Mouse (Mus musculus) kidney, embryonic 15.5 days (tissue): ENCODE measurements around the gene Spata1. TPM values are rescaled to one million over a fixed set of nuclear protein-coding genes. Genes with fewer than 3 reads are reported as not detected.

Experiments
- ATAC-seq: fragments of 200-750 bp; cut with Nextera tagmentation; replicated peaks from 2 replicates; pipeline ENCODE4 v1.8.0; 2017; ENCODE audit warnings: moderate TSS enrichment; ENCODE audit not compliant: low FRiP score
- H3K27ac ChIP-seq: fragments of 300-500 bp; sonication (generic); 2 replicates; pipeline ENCODE4 v1.5.1; 2015; ENCODE audit warnings: mild to moderate bottlenecking, inconsistent platforms
- H3K27me3 ChIP-seq: fragments of 300-500 bp; sonication (generic); 2 replicates; pipeline ENCODE4 v1.6.1; 2015; ENCODE audit warnings: inconsistent platforms
- H3K36me3 ChIP-seq: fragments of 300-500 bp; sonication (generic); 2 replicates; pipeline ENCODE4 v1.6.1; 2015; ENCODE audit warnings: inconsistent platforms
- H3K4me1 ChIP-seq: fragments of 300-500 bp; sonication (generic); 2 replicates; pipeline ENCODE4 v1.6.1; 2015; ENCODE audit warnings: inconsistent platforms
- H3K4me2 ChIP-seq: fragments of 300-500 bp; sonication (generic); 2 replicates; pipeline ENCODE4 v1.6.1; 2015; ENCODE audit warnings: moderate library complexity, mild to moderate bottlenecking, inconsistent platforms
- H3K4me3 ChIP-seq: fragments of 300-500 bp; sonication (generic); replicated peaks from 2 replicates; pipeline ENCODE4 v1.5.1; 2015; ENCODE audit warnings: mild to moderate bottlenecking, inconsistent platforms
- H3K9ac ChIP-seq: fragments of 300-500 bp; sonication (generic); 2 replicates; pipeline ENCODE4 v1.6.1; 2015; ENCODE audit warnings: mild to moderate bottlenecking, inconsistent platforms
- H3K9me3 ChIP-seq: fragments of 300-500 bp; sonication (generic); replicated peaks from 2 replicates; pipeline ENCODE4 v1.6.1; 2016; ENCODE audit warnings: inconsistent platforms
- whole genome bisulfite sequencing: fragments of 180-500 bp; shearing (Covaris S2); methylation state at CpG from one replicate; pipeline ENCODE4 v1.1.7; 2015; ENCODE audit warnings: mixed read lengths; 5-methylcytosine and 5-hydroxymethylcytosine counted together
- polyA plus RNA-seq: library from polyadenylated mRNA; unstranded; fragments of >200 nt; fragmentation: Nextera tagmentation; extraction: Ambion mirVana; gene quantifications from 2 replicates; pipeline ENCODE4 v1.2.1, GENCODE M21; 2015

Gene Spata1
- 5.9 and 6.5 TPM in 2 replicates for polyA plus RNA-seq

GRCm38 (mm10) chr3:146499431-146500002, at the start of gene Spata1, which contains the start of gene Gng5:
Gene Spata1, minus strand, starts transcription at chr3:146499753.
Gene Gng5, plus strand, starts transcription at chr3:146499807.
- peaks cover 16% of the 10 kb centered on the region for H3K36me3 ChIP-seq
- peak within 1 kb of the TSS; percentile 74 for H3K4me2 ChIP-seq
- no peaks in the 10 kb centered on the region for H3K27me3 ChIP-seq
- H3K9ac ChIP-seq = peak within 1 kb of the TSS; percentile 84
- peaks cover 27% of the 10 kb centered on the region for H3K4me1 ChIP-seq
- H3K27ac ChIP-seq = peak within 1 kb of the TSS; percentile 96
- no peaks in the 10 kb centered on the region for H3K9me3 ChIP-seq
- WGBS = under 1% methylated on average over 54 of the region's 88 CpGs
- peak within 1 kb of the TSS; percentile 88 for H3K4me3 ChIP-seq
- peak; percentile 96 for ATAC-seq

GRCm38 (mm10) chr3:146543632-146544031, 44.1 kb upstream of the Spata1 start:
- H3K4me2 ChIP-seq = no peak overlapping the region

GRCm38 (mm10) chr3:146540521-146541273, 41.1 kb upstream of the Spata1 start:
- H3K9ac ChIP-seq = no peak overlapping the region
- H3K9me3 ChIP-seq = no peaks in the 10 kb centered on the region; the same call in 1 of the 2 replicates
- H3K4me3 ChIP-seq = no peak overlapping the region
- H3K4me1 ChIP-seq = no peaks in the 10 kb centered on the region
- no peaks in the 10 kb centered on the region for H3K36me3 ChIP-seq
- 56% methylated on average over 4 of the region's 4 CpGs for WGBS
- no peak overlapping the region for H3K4me2 ChIP-seq
- no peaks in the 10 kb centered on the region for H3K27me3 ChIP-seq
- H3K27ac ChIP-seq = no peak overlapping the region
- ATAC-seq = no peak

More at GRCm38 (mm10) chr3:146543632-146544031, 44.1 kb upstream of the Spata1 start:
- H3K4me1 ChIP-seq = no peaks in the 10 kb centered on the region
- no peaks in the 10 kb centered on the region for H3K27me3 ChIP-seq
- 15% methylated on average over 1 of the region's 1 CpGs for WGBS
- no peaks in the 10 kb centered on the region; the same call in 1 of the 2 replicates for H3K9me3 ChIP-seq
- H3K9ac ChIP-seq = no peak overlapping the region
- H3K4me3 ChIP-seq = no peak overlapping the region
- no peak for ATAC-seq
- H3K27ac ChIP-seq = no peak overlapping the region
- no peaks in the 10 kb centered on the region for H3K36me3 ChIP-seq

GRCm38 (mm10) chr3:146534986-146535385, 35.4 kb upstream of the Spata1 start:
- H3K9me3 ChIP-seq = no peaks in the 10 kb centered on the region
- no peak for ATAC-seq
- WGBS = 65% methylated on average over 6 of the region's 6 CpGs

GRCm38 (mm10) chr3:146528335-146528734, 28.8 kb upstream of the Spata1 start:
- H3K4me3 ChIP-seq = no peak overlapping the region
- H3K27me3 ChIP-seq = no peaks in the 10 kb centered on the region
- no peaks in the 10 kb centered on the region for H3K36me3 ChIP-seq
- H3K27ac ChIP-seq = no peak overlapping the region
- ATAC-seq = no peak
- no peaks in the 10 kb centered on the region for H3K4me1 ChIP-seq
- no peaks in the 10 kb centered on the region for H3K9me3 ChIP-seq
- H3K9ac ChIP-seq = no peak overlapping the region
- no peak overlapping the region for H3K4me2 ChIP-seq
- WGBS = 56% methylated on average over 2 of the region's 2 CpGs

More at GRCm38 (mm10) chr3:146534986-146535385, 35.4 kb upstream of the Spata1 start:
- H3K27ac ChIP-seq = no peak overlapping the region
- H3K36me3 ChIP-seq = no peaks in the 10 kb centered on the region
- no peak overlapping the region for H3K9ac ChIP-seq
- H3K4me3 ChIP-seq = no peak overlapping the region
- no peaks in the 10 kb centered on the region for H3K27me3 ChIP-seq
- H3K4me2 ChIP-seq = no peak overlapping the region
- no peaks in the 10 kb centered on the region for H3K4me1 ChIP-seq

- H3K4me2 ChIP-seq = peak overlapping the region; percentile 74
- peak overlapping the region; percentile 90 for H3K4me3 ChIP-seq
- H3K36me3 ChIP-seq = peaks cover 22% of the 10 kb centered on the region
- peak overlapping the region; percentile 87 for H3K9ac ChIP-seq
- H3K9me3 ChIP-seq = no peaks in the 10 kb centered on the region
- H3K4me1 ChIP-seq = peaks cover 5% of the 10 kb centered on the region; the same call in 1 of the 2 replicates
- no peaks in the 10 kb centered on the region for H3K27me3 ChIP-seq
- ATAC-seq = no peak
- WGBS = 12% methylated on average over 8 of the region's 8 CpGs
- peak overlapping the region; percentile 99 for H3K27ac ChIP-seq
Measured at GRCm38 (mm10) chr3:146521652-146522020, 22.1 kb upstream of the Spata1 start.

- Histone ChIP-seq H3K4me3 (peak within 1 kb of the TSS; percentile 90), H3K9me3 (no peaks in the 10 kb centered on the region), H3K27me3 (no peaks in the 10 kb centered on the region), H3K4me2 (peak within 1 kb of the TSS; percentile 74), H3K9ac (peak within 1 kb of the TSS; percentile 87), H3K27ac (peak within 1 kb of the TSS; percentile 99), H3K4me1 (peaks cover 5% of the 10 kb centered on the region; the same call in 1 of the 2 replicates), H3K36me3 (peaks cover 22% of the 10 kb centered on the region)
- WGBS = under 1% methylated on average over 62 of the region's 82 CpGs
- ATAC-seq = peak; percentile 97
Measured at GRCm38 (mm10) chr3:146520798-146521651, 21.5 kb upstream of the Spata1 start, which contains the start of gene Rpf1. Gene Rpf1, minus strand, starts transcription at chr3:146521429.

- peak overlapping the region; percentile 74 for H3K4me2 ChIP-seq
- H3K9ac ChIP-seq = peak overlapping the region; percentile 87
- peaks cover 5% of the 10 kb centered on the region; the same call in 1 of the 2 replicates for H3K4me1 ChIP-seq
- H3K27me3 ChIP-seq = no peaks in the 10 kb centered on the region
- WGBS = 37% methylated on average over 5 of the region's 5 CpGs
- H3K4me3 ChIP-seq = peak overlapping the region; percentile 90
- ATAC-seq = 0 out of 2 replicates have a peak, but pooled peaks have one; percentile 4
- no peaks in the 10 kb centered on the region for H3K9me3 ChIP-seq
- H3K36me3 ChIP-seq = peaks cover 27% of the 10 kb centered on the region
- peak overlapping the region; percentile 99 for H3K27ac ChIP-seq
Measured at GRCm38 (mm10) chr3:146520226-146520797, 20.8 kb upstream of the Spata1 start.

- H3K36me3 ChIP-seq = peaks cover 78% of the 10 kb centered on the region
- H3K27ac ChIP-seq = no peak overlapping the region
- H3K4me3 ChIP-seq = no peak overlapping the region
- 90% methylated on average over 7 of the region's 7 CpGs for WGBS
- H3K9me3 ChIP-seq = no peaks in the 10 kb centered on the region
- H3K27me3 ChIP-seq = no peaks in the 10 kb centered on the region
- peaks cover 13% of the 10 kb centered on the region for H3K4me1 ChIP-seq
- no peak for ATAC-seq
- no peak overlapping the region for H3K4me2 ChIP-seq
- no peak overlapping the region for H3K9ac ChIP-seq
Measured at GRCm38 (mm10) chr3:146506711-146507110, 7.2 kb upstream of the Spata1 start.

GRCm38 (mm10) chr3:146501601-146502123, 2.1 kb upstream of the Spata1 start:
- Histone ChIP-seq H3K27me3 (no peaks in the 10 kb centered on the region), H3K27ac (no peak overlapping the region), H3K9ac (peak overlapping the region; percentile 84), H3K4me2 (peak overlapping the region; percentile 74), H3K4me1 (peaks cover 27% of the 10 kb centered on the region), H3K4me3 (peak overlapping the region; percentile 88), H3K36me3 (peaks cover 32% of the 10 kb centered on the region), H3K9me3 (no peaks in the 10 kb centered on the region)
- no peak for ATAC-seq
- 54% methylated on average over 5 of the region's 5 CpGs for WGBS

GRCm38 (mm10) chr3:146500810-146501201, 1.3 kb upstream of the Spata1 start:
- ATAC-seq = no peak
- WGBS = 3% methylated on average over 5 of the region's 5 CpGs

More at GRCm38 (mm10) chr3:146500810-146501201, 1.3 kb upstream of the Spata1 start:
- Histone ChIP-seq H3K9ac (peak overlapping the region; percentile 84), H3K27me3 (no peaks in the 10 kb centered on the region), H3K36me3 (peaks cover 25% of the 10 kb centered on the region), H3K27ac (peak overlapping the region; percentile 96), H3K9me3 (no peaks in the 10 kb centered on the region), H3K4me3 (peak overlapping the region; percentile 88), H3K4me2 (peak overlapping the region; percentile 74), H3K4me1 (peaks cover 27% of the 10 kb centered on the region)
